Mouse (Mus musculus) heart, adult 2 months (tissue): ENCODE measurements around the gene Asb8.

Experiments used
- CTCF ChIP-seq: fragments of 200-600 bp; IDR thresholded peaks from 2 replicates; pipeline ENCODE4 v1.8.1; 2022; ENCODE audit warnings: antibody characterized with exemption, mild to moderate bottlenecking, moderate library complexity
- EP300 ChIP-seq: fragments of 200-500 bp; IDR thresholded peaks from 2 replicates; pipeline ENCODE4 v1.6.1; 2011; ENCODE audit warnings: low read depth, low read length, control low read depth; ENCODE audit not compliant: insufficient read depth
- POLR2A ChIP-seq: fragments of 200-500 bp; IDR thresholded peaks from 2 replicates; pipeline ENCODE4 v1.6.1; 2011; ENCODE audit warnings: mild to moderate bottlenecking, low read depth, low read length, control low read depth; ENCODE audit not compliant: insufficient read depth

- TF ChIP-seq POLR2A (no peak), CTCF (no peak), EP300 (no peak)
These were observed 33.3 kb downstream of the Asb8 start for GRCm38 (mm10) chr15:98131942-98132655.
